Mouse (Mus musculus) R1 (cell line): ENCODE data around the gene Rora.

Experiments
- DNase-seq: peaks from one replicate; pipeline ENCODE4 v3.0.0-alpha.2; 2018; ENCODE audit warnings: low read depth, low spot score

Rora gene

DNA sequence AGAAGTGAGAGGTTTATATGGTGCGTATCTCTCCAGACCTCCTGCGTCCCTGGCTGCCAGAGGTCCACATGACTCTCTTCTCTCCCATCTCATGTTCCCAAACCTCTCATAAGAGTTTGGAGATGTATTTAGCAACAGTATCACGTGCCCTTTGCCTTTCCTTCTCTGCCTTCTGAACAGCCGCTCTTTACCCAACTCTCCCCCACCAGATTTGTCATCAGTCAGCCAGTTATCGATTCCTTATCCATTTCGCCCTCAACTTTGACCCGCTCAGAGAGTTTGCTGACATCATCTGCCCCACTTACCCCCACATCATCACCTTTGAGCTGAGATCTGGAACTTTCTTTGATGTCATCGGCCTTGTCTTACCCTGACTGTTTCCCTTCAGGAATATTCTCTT, 230.1 kb downstream of the Rora start:
- DNase-seq, result no peak

DNA sequence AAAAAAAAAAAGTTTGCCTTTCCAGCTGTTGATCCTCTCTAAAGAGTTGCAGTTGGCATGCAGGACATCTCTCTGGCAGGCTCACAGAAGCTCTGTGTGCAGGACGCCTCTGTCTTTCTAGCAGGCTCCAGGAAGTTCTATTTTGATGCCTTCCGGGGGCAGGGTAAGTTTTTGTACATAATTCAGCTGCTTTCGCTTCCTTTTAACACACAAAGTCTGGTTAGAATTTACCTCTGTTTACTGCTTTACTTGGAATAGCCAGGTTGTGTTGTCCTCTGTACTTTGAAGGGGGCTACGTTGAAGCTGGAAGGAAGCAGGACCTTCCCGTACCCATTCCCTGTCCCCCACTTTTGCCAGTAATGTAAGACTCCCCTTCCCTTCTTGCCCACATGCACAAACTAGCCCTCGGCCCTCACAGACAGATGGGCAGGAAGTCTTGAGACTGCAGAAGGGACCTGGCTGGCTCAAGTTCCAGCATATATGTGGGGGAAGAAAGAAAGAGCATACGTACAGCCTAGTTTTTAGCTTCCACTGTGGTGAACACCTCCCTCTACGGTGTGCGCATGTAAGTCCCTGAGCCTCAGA, 231.0 kb downstream of the Rora start:
- DNase-seq, result no peak

DNA sequence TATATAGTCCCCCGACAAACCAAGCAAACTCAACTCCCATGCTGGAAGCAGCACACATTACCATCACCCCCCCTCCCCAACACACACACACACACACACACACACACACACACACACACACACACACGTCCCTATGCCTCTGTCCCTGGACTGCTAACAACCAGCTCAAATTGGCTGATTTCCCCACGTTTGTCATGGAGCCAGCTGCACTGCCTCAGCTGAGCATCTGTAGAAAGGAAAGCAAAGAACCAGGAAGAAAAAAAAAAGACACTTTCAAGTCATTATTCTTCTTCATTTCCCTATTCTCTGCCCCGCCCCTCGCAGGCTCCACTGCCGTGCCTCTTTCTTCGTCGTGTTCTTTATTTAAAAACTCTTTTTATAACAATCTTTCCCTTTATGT, 235.1 kb downstream of the Rora start:
- no peak for DNase-seq

DNA sequence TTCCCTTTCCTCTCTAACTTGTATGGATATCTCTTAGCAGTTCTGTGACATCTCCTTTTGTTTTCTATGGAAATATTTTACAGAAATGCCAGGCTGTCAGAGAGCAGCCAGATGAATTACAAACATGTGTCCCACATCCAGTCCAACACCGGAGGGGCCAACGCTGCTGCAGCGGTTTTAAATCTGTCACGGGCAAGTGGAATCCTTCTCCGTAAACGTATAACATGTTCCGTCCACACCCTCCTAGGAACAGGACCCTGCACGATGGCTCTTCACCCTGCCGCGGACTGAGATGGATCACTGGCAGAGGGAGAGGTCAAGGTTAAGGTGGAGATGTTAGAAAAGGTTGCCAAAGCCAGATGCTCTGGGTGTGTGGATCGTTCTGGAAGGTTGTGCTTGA, 237.8 kb downstream of the Rora start:
- DNase-seq, result no peak

DNA sequence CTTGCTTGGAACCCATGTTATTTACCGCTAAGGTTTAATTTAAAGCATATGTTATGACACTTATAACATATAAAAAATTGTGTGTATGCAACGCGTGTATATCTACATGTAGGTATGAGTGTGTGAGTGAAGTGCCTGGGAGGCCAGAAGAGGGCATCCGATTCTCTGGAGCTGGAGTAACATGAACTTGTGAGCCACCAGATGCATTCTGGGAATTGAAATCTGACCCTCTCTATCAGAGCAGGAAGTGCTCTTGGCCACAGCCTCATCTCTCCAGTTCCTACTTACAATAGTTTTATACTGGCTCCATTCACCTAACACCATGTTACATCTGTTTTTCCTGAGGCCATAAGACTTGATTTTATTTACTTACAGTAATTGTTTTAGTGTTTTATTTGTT, 238.8 kb downstream of the Rora start:
- DNase-seq, result peak; percentile 58

DNA sequence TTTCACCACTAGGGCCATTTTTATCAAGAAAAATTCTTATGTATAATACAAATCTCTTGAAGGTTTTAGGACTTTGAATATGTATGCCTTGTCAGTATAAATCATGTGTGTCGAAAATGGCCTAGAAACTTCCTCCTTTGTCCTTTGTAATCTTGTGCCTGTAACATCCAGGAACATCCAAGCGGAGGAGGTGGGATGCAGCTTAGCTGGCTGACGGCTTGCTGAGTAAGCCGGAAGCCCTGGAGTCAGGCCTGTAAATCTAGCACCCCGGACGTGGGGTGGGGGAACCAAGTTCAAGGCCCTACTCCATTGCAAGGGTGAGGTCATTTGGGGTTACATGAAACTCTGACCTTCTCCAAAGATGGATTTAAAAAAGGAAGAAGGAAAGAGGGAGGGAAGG, 239.3 kb downstream of the Rora start:
- no peak for DNase-seq

DNA sequence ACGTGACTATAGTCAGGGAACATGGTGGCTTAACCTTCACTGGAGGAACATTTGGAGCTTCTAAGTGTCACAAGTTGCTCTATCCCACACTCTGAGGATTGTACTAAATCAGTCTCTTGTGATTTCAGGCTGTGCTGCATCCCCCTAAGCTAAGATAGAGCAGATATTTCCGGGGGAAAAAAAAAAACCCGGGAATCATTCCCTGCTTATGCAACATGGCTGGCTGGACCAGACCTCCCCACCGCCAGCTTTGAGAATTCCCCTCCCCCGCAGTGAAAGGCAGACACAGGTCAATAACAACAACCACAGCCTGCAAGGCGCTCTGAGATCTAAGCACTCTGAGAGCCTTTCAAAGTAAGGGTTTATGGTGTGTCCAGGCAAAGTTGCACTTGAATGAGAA, 244.7 kb downstream of the Rora start:
- DNase-seq, result no peak

DNA sequence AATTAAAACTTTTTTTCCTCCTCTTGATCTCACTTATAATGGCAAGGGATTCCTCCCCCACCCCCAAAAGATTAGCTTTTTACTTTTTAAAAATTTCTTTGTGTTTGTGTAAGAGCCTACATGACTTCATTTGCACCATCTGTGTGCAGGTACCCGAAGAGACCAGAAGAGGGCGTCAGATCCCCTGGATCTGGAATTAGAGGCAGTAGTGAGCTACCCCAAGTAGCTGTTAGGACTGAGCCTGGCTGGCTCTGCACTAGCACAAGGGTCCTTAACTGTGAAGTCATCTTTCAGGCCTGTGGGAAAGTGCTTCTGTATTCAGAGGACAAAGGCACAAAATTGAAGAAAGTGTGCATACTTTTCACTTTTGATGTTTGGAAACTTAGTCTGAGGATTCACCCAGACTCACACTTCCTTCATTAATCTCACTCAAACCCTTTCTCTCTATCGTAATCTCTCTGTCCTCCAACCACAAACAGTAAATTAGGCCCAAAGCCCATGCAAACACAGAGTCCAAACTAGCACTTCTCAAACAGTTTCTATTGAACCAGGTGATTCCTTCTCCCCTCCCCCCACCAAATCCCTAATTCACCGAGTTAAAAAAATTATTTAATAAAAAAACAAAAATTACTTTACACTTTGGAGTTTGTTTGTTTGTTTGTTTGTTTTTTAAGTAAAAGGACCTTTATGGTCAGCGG, 246.1 kb downstream of the Rora start:
- peak; percentile 69 for DNase-seq

DNA sequence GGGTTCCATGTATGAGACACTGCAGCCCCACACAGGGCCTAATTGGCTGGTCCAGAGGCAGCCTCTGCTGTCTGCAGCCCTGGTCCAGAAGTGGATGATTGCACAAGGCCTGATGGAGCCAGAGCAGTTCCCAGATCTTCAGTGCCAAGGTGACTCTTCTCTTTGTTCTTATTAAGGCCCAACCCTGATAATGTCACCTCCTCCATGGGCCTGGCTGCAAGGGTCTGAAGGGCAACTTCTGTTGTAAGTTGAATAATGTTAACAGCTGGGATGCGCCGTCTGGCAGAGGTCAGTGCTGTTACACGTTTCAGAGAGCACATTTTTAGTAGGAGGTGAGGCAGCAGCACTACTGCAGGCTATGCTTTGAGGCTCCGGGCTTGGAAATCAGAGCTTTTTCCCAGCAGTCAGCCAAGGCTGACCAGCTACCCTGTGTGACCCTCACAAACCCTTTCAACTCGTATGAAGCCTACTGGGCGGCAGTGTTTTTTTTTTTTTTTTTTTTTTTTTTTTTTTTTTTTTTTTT, 252.8 kb downstream of the Rora start:
- no peak for DNase-seq

DNA sequence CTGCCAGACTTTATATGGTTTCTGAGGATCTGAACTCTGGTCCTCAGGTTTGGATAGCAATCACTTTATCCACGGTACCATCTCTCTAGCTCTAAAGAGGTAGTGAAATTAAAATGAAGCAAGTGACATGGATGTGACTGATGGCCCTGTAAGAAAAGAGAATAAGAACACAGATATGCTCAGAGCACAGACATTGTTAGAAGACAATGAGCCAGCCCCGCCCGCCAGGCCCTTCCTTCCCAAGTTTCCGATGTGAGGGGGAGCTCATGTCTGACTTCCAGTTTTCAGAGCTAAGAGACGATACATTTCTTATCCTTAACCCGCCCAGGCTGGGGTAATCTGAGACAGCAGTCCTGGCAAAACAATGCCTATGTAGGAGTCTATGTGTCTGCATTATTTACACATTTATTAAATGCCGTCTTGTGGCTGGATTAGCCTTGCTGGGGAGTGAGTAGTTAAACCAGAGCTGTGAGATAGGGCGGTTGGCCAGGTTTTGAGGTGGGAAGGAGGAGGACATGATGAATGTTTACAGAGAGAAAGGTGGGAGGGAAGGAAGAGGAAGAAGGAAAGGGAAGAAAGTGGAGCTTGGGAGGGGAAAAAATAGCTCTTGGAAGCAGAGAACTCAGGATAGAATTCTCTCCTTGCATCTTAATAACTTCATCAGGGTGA, 259.0 kb downstream of the Rora start:
- peak; percentile 45 for DNase-seq

DNA sequence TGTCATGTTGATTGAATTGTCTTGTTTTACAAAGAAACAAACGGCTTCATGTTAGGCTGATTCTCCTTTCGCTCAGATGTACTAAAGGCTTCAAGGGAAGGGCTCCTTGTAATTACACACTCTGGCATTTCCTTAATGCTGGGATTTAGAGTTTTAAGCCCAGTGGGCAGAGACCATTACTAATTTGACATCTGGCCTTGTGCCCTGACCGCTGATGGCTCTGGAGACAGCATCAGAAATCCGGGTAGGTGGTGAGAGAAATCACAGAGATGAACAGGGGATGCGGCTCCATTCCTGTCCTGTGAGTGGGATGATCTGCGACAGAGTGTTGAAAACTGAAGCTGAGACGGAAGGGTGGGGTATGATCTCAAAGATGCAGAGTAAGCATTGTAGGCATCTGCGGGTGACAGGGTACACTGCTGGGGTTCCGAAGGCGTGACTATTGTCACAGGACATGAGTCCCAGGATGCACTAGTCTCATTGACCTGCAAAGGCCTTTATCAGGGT, 259.7 kb downstream of the Rora start:
- DNase-seq, result no peak

DNA sequence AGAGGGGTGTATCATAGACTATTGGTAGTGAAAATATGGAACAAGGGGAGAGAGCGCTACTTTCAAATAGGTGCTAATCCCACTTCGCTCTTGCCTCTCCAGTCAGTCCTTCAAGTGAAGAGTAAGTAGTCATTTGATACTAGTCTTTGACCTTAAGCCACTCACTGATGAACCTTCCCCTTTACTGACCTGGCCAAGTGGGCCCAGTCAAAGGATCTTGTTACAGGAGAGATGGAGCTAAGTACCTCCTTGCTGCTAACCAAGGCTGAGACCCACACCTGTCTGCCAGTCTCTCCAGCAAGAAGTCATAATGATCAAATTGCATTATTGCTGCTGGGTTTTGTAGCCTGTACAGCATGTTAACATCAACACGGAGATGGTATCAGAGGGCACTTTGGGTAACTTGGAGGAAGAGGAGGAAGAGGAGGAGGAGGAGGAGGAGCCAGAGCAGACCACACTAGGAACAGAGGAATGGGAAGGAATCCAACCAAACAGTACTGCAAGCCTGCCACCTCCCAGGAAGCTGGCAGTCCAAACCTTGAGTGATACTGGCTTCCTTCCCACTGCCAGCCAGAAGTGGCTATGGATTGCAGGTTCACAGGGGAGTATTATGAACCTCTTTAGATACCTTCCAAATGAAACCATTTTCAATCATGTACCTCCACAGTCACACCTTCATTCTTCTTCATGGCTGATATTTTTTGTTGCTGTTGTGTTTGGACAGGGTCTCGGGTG, 261.1 kb downstream of the Rora start:
- DNase-seq, result no peak

DNA sequence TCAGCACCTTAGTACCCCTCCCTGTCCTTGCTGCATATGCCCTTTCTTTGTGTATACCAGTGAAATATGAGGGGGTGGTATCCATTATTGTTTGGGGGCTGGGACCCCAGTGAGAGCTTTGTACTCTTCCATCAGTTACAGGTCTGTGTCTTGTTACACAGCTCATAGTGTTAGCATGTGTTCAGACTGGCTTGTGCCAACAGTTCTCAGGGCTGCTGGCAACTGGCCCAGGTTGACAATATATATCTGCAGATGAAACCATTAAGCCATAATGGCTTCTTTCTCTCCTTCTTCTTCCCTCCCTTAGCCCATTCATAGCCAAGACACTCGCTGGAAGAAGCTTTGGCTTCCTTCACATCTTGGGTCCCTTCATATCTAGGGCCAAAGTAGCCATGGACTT, 263.2 kb downstream of the Rora start:
- no peak for DNase-seq

DNA sequence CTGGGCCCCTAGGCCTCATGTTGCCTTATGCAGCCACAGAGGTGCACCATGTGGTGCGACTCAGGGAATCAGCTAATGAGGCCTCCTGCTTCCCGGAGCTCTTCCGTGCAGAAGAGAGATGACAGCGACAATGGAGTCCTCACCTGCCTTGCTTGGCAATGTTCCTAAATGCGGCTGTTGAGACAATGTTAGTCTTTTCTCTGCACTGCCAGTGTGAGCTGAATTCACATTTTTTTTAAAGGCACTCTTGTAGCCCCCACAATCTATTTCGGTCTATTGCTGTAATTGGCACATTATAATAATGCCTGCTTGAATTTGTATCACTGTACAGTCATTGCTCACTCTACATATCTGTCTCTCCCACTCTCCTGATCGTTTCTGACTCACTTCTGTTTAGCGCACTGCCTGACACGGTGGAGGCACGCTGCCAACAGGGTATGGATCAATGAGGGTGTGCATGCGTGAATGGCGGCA, 269.6 kb downstream of the Rora start:
- no peak for DNase-seq

DNA sequence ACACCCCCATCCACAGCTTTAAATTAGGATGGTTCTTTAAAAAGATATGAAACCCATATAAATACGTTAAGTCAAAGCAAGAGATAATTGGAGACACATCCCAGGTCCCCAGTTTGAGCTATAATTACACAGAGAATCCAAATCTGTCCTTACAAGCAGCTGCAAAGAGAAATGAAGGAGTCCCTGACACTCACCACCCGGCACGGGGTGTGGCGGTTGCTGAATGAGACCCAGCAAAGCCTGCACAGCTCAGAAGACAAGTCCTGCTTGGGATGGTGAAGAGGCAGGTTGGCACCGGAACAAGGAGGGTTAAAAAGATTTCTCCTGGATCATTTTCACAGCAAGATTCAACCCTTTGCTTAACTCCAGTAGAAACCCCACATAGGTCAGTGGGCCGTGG, 272.8 kb downstream of the Rora start:
- DNase-seq, result no peak

DNA sequence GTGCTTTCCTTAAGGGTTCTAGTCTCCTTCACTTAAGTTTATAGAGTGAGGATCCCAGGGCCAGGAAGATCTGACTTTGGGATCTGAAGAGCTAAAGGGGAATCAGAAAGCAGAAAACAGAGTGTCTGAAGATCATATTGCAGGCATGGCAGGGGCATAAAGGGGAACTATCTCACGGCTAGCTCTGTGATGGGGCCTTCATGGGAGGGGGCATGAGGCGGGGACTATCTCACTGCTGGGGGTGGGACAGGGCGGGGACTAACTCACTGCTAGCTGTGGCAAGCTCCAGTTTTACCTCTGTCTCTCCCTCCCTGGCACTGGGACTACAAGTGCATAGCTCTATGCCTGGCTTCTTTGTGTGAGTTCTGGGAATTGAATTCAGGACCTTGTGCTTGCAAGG, 279.6 kb downstream of the Rora start:
- DNase-seq, result no peak

DNA sequence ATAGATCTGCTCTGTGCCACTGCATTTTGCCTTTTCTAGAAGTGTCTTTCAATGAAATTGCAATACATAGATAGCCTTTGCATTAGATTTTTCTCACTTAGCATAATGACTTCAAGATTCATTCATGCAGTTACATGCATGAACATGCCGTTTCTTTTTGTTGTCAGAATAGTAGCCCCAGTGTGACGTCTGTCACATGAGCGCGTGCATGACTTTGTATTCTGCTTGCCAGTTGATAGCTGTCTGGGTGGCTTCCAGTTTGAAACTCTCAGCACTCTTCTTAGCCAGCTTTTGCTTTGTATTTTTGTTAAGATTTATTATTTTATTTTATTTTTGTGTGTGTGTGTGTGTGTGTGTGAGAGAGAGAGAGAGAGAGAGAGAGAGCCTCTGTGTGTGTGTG, 280.7 kb downstream of the Rora start:
- no peak for DNase-seq

DNA sequence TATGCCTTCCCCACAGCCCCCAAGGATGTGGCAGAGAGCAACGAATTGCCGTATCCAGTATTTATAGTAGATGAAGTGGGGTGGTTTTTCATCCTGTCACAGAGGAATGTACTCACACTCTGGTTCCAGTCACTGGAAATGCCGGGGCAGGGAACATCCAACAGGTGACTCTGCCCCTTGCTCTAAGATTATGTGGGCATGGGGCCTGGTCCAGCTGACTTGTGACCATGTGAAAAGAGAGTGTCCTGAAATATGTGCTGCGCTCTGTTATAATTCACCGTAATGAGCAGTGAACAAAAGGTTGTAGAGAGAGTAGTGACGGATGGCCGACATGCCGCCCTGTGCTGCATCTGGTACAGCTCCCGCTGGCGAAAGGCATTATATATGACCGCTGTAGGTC, 282.0 kb downstream of the Rora start:
- DNase-seq, result no peak

DNA sequence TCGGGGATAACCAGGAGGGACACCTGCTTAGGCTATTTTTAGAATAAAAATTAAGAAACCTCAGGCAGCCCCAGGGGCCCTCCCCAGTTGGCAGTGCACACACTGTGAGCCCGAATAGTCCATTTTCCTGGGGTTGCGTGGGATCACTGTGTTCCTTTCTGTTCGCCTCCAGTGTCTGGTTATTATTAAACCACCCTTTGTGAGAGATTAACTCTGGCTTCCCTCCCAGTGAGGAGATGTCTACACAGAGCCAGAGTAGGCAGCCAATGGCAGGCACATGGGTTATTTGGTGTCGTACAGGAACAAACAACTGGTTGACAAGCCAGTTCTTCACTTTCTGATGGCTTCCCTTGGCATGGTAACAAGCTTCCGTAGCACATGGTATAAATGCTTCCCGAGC, 287.5 kb downstream of the Rora start:
- no peak for DNase-seq

DNA sequence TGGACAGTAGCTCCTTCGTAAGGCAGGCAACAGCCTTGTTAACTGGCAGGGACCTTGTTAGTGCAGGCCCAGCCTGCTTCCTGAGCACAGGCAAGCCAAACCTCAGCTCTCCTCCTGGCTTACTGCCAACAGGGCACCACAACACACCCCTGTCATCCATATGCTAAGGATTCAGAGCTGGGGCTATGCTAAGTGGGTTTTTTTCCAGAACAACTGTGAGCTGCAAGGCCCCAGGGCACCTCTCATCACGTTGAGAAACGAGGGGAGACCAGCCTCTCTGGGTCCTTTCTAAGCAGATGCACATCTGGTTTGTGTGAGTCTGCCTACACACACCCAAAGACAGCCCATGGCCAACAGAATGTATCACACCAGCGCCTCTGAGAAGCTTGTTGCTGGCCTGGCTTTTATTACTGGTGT, 289.0 kb downstream of the Rora start:
- no peak for DNase-seq

DNA sequence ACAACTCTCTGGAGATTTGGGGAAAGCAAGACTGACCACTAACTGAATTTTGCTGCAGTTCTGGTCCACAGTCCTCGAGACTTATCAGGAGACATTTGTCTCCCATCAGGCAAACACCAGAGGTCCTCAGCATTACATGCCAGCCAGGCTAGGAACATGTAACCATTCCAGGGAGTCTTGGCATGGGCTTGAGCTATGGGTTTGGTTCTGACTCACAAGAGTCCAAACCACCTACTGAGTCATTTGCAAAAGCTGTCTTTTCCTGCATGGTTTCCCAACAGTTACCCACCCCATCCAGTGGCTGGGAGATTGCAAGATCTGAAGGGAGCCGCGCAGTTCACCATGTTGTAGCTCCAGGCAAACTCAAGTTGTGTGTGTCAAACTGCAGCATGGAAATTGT, 290.4 kb downstream of the Rora start:
- DNase-seq, result no peak

DNA sequence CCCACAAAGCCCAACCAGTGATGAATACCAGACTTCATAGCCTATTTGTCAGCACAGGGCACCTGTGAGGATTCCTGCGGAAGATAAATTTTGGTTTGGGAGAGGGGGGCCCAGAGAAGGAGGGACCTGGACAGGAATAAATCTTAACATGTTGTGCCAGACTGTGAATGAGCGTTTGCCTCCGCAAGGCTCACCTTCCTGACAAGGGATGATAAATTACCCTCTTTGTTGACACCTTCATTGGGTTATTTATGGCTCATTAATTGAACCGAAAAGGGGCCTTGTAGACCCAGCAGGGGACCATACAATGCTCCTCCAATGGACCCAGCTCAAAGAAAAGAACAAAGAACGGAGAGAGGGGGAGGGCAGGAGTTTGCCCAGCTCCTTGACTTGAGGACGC, 294.1 kb downstream of the Rora start:
- no peak for DNase-seq
